Mouse (Mus musculus) E14TG2a.4 (cell line): ENCODE data around the gene Ttc28.

Source experiments
- H3K27me3 ChIP-seq: 2 replicates; pipeline ENCODE4 v1.6.1; 2014; ENCODE audit warnings: low read length, control low read depth; ENCODE audit not compliant: insufficient read depth
- H3K36me3 ChIP-seq: 2 replicates; pipeline ENCODE4 v1.6.1; 2014; ENCODE audit warnings: low read length, control low read depth; ENCODE audit not compliant: insufficient read depth
- H3K4me1 ChIP-seq: replicated peaks from 2 replicates; pipeline ENCODE4 v1.6.1; 2014; ENCODE audit warnings: low read depth, low read length, control low read depth
- H3K4me3 ChIP-seq: replicated peaks from 2 replicates; pipeline ENCODE4 v1.5.1; 2014; ENCODE audit warnings: mild to moderate bottlenecking, low read length
- H3K9me3 ChIP-seq: 2 replicates; pipeline ENCODE4 v1.6.1; 2014; ENCODE audit warnings: low read length, control low read depth
- CTCF ChIP-seq: conservative IDR thresholded peaks from 2 replicates; pipeline ENCODE4 v1.5.1; 2014; ENCODE audit warnings: low read length
- NANOG ChIP-seq: IDR thresholded peaks from 2 replicates; pipeline ENCODE4 v1.6.1; 2014; ENCODE audit warnings: borderline replicate concordance, low read length, mixed read lengths
- POU5F1 ChIP-seq: IDR thresholded peaks from 2 replicates; pipeline ENCODE4 v1.6.1; 2014; ENCODE audit warnings: low read length, borderline replicate concordance

Gene Ttc28

DNA sequence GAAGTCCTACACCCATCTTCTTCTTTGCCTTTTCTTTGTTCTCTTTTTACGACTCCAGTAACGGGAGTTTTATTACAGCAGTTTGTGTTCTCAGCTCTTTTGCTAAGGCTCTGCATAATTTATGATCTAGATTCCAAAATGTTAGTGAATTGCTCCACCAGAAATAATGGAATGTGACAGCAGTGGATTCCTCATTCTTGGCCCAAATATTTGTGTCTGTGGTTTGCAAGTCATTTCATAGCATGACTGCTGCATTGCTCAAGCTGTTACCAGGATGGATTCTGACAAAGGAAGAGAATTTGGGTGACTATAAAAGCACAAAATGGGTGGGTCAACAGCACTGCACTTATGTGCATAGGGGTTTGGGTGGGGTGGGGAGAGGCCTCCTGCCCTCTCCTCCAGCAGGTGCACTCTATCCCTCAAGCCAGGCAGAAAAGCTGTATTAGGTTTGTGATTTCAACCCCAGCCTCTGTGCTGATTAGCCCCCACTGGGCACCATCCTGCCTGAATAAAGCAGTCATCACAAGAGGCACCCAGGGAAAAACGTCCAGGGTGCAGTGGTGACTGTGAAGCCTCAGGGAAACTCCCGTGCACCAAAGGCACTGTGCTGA is 325.5 kb downstream of the Ttc28 start:
- no peaks in the 10 kb centered on the region for H3K9me3 ChIP-seq
- H3K4me1 ChIP-seq = peaks cover 16% of the 10 kb centered on the region
- H3K4me3 ChIP-seq = no peak overlapping the region
- H3K36me3 ChIP-seq = no peaks in the 10 kb centered on the region
- H3K27me3 ChIP-seq = peaks cover 32% of the 10 kb centered on the region
- TF ChIP-seq CTCF (no peak), POU5F1 (no peak), NANOG (no peak)

DNA sequence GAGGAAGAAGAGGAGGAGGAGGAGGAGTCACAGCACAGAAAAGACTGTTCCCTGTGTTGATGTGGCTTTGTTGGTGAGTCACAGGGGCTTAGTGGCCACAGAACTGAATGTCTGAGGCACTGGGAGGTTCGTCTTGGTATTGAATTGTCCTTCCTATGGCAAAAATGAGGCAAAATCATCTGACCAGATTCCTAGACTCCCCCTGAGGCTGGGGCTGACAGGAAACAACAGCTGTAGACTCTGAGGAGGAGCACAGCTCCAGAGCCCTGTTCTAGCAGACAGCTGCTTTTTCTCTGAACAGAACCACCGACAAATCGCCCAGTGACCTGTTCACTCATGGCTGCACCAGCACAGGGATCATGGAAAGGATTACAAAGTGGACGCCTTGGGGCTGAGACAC is 326.2 kb downstream of the Ttc28 start:
- H3K4me3 ChIP-seq = no peak overlapping the region
- H3K4me1 ChIP-seq = peaks cover 16% of the 10 kb centered on the region
- H3K9me3 ChIP-seq = no peaks in the 10 kb centered on the region
- peaks cover 37% of the 10 kb centered on the region for H3K27me3 ChIP-seq
- no peak for TF ChIP-seq CTCF
- TF ChIP-seq POU5F1 = no peak
- no peaks in the 10 kb centered on the region for H3K36me3 ChIP-seq

DNA sequence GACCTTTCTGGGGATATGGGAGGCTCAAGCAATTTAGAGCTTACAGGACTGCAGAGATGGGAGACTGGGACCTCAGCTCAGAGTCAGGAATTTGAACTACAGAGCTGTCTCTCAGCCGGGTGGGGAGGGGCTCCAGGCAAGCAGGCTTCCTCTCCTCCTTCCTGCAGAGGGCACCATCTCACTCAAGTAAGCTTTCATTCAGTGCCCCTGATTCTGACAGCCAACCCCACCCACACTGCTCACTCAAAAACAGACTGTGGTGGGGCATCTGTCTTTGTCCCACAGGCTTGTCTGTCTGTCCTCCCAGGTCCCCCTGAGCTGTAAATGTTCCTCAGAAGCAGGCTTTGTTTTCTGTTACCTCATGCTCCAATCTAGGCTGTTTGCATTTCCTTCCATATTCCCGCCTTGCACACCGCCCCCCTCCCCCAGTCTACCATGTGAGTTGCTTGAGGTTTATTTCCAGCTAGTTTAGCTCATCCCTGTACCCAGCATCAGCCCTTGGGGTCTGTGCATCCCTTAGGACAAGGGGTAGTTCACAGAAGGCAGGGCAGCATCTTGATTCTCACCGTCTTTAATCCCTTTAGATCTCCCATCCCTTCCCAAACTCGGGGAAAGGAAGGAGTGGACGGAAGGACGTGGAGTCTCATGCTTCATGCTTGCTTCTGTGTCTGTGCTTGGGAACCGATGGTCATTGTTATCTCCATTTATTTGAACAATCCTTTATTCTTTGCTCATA is 328.5 kb downstream of the Ttc28 start:
- TF ChIP-seq CTCF = peak; percentile 29
- no peak for TF ChIP-seq NANOG
- H3K36me3 ChIP-seq = no peaks in the 10 kb centered on the region
- H3K4me1 ChIP-seq = peaks cover 17% of the 10 kb centered on the region
- no peaks in the 10 kb centered on the region for H3K9me3 ChIP-seq
- H3K4me3 ChIP-seq = 0 out of 2 replicates have a peak overlapping the region, but pooled peaks have one; percentile 4
- peaks cover 26% of the 10 kb centered on the region for H3K27me3 ChIP-seq

DNA sequence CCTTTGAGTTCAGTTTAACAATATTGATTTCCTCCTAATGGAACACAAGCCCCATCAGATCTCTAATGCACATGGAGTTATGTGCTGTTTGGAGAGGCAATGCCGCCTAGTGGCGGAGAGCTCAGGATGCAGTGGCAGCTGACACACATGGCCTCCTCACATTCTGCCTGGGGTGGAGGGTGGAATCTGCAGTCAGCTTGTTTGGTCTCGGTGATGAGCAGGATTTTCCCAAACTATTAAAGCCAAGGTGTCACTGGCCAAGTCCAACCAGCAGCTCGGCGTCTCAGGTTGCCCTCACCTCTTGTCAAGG is 329.0 kb downstream of the Ttc28 start:
- H3K27me3 ChIP-seq = peaks cover 28% of the 10 kb centered on the region
- no peaks in the 10 kb centered on the region for H3K9me3 ChIP-seq
- H3K36me3 ChIP-seq = no peaks in the 10 kb centered on the region
- H3K4me1 ChIP-seq = peaks cover 23% of the 10 kb centered on the region
- no peak overlapping the region for H3K4me3 ChIP-seq
- no peak for TF ChIP-seq NANOG
- peak; percentile 79 for TF ChIP-seq CTCF
- TF ChIP-seq POU5F1 = no peak

DNA sequence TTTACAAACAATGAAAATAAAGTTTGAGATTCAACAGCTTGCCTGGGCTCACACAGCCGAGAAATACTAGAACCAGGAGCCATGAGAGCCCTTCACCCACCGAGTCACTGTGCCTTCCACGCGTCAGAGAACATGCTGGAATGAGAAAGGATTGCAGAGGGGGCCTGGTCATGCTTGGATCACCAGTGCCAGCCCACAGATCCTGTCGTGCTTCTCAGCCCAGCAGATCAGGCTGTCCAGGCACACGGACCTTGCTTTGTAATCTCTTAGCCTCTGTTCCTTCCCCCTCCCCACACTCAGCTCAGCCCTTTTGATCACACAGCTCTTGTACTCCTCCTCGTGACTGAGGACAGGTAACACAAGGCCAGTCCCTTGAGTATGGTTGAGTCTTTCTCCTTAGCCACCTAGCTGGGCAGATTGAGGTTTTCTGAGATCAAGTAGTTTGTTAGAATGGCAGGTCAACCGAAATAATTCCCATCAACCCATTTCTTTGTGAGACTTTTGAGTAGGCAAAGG is 334.4 kb downstream of the Ttc28 start:
- H3K9me3 ChIP-seq = no peaks in the 10 kb centered on the region
- H3K27me3 ChIP-seq = peaks cover 34% of the 10 kb centered on the region
- no peak overlapping the region for H3K4me3 ChIP-seq
- H3K4me1 ChIP-seq = peaks cover 32% of the 10 kb centered on the region
- no peak for TF ChIP-seq CTCF
- TF ChIP-seq POU5F1 = no peak
- no peak for TF ChIP-seq NANOG
- H3K36me3 ChIP-seq = no peaks in the 10 kb centered on the region

DNA sequence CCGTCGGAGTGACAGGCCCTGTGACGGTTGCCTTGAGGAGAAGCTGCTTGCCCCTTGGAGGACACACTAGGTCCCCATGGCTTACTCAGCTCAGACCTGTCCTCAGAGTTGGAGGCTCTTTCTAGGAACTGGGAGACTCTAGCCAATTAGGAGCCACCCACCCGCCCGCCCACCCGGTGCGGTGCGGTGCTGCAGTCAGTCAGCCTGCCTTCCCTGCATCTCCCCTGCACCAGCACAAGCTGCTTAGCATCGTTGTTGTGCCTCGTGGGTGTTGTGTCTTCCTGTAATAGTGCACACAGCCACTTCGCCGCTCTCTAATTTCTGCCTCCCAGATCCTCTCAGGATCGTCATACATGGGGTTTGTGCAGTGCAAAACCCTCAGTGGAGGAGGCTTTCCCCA is 335.3 kb downstream of the Ttc28 start:
- no peaks in the 10 kb centered on the region for H3K36me3 ChIP-seq
- H3K9me3 ChIP-seq = no peaks in the 10 kb centered on the region
- H3K27me3 ChIP-seq = peaks cover 34% of the 10 kb centered on the region
- TF ChIP-seq NANOG (no peak), CTCF (no peak), POU5F1 (no peak)
- no peak overlapping the region for H3K4me3 ChIP-seq
- H3K4me1 ChIP-seq = peaks cover 32% of the 10 kb centered on the region

DNA sequence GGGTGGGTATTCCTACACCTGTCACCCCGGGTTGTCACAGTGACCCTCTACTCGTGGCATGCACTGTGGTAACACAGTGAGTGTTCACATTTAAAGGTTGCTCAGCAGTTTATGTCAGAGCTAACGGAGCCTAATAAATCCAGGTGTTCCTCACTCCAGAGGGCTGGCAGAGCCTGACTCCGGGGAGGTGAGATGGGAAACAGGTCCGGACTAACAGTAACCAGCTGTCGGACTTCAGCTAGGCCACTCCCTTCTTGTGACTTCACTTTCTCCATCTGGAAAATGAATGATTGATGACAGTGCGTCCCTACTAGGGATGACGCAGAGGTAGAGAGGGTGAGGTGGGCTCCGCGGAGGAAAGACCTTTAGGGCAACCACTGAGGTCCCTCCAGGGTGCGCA is 336.1 kb downstream of the Ttc28 start:
- Histone ChIP-seq H3K4me3 (no peak overlapping the region), H3K9me3 (no peaks in the 10 kb centered on the region), H3K4me1 (peaks cover 37% of the 10 kb centered on the region), H3K27me3 (peaks cover 35% of the 10 kb centered on the region), H3K36me3 (no peaks in the 10 kb centered on the region)
- TF ChIP-seq NANOG = no peak
- TF ChIP-seq POU5F1 = no peak
- no peak for TF ChIP-seq CTCF

DNA sequence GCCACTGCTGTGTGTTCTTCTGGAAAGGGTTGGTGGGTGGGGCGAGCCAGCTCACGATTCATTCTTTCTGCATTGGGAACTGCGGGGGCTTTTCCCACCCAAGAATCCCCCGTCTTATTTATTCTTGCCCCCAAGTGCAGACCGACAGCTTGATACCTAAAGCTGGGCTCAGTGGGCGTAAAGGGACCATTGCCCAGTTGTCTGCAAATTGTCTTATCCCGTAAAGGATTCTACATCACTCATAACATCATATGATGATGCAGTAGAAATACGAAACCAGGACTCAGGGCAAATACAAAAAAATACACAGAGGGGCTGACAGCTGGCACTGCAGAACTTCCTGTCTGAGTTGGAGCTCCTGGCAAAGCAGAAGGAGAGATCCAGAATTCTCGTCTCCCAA is 336.6 kb downstream of the Ttc28 start:
- H3K27me3 ChIP-seq = peaks cover 35% of the 10 kb centered on the region
- no peaks in the 10 kb centered on the region for H3K36me3 ChIP-seq
- H3K4me1 ChIP-seq = peaks cover 41% of the 10 kb centered on the region
- TF ChIP-seq NANOG = no peak
- no peak for TF ChIP-seq CTCF
- no peak for TF ChIP-seq POU5F1
- no peak overlapping the region for H3K4me3 ChIP-seq
- H3K9me3 ChIP-seq = no peaks in the 10 kb centered on the region
